Mouse (Mus musculus) thymus, postnatal 14 days (tissue): ENCODE results near the gene Ncf2.

Experiments used
- DNase-seq: peaks from one replicate; pipeline ENCODE4 v3.0.0; 2021

Gene Ncf2

DNA sequence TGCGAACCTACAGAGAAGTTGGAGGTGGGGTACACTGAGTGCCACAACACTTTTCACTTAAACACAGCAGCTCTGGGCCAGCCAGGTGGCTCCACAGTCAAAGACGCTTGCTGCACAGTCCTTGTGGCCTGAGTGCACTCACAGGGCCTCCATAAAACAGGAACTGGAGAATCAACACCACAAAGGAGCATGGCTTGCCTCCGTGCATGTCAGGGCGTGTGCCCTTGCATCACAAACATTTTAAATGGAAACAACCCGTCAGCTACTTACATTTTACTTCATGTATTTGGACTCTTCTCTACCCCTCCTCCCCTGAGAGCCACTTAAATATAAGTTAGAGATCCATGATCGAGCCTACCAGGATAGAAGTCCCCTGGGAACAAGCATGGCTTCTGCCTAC, 32.3 kb downstream of the Ncf2 start:
- no peak for DNase-seq

DNA sequence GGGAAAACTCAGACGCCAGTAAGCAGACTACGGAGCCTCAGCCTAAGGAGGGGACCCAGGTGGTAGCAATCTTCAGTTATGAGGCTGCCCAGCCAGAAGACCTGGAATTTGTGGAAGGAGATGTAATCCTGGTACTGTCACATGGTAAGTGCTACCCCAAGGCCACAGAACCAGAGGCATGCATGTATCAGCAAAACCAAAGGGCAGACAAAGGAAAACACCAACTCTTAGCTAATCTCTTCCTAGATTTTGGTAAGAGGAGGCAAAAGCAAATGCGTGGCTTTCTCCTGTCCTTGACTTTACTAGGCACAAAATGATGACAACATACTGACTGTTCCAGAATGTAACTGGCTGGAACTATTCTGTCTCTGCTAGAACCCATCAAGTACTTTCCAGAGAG, 35.1 kb downstream of the Ncf2 start:
- no peak for DNase-seq

DNA sequence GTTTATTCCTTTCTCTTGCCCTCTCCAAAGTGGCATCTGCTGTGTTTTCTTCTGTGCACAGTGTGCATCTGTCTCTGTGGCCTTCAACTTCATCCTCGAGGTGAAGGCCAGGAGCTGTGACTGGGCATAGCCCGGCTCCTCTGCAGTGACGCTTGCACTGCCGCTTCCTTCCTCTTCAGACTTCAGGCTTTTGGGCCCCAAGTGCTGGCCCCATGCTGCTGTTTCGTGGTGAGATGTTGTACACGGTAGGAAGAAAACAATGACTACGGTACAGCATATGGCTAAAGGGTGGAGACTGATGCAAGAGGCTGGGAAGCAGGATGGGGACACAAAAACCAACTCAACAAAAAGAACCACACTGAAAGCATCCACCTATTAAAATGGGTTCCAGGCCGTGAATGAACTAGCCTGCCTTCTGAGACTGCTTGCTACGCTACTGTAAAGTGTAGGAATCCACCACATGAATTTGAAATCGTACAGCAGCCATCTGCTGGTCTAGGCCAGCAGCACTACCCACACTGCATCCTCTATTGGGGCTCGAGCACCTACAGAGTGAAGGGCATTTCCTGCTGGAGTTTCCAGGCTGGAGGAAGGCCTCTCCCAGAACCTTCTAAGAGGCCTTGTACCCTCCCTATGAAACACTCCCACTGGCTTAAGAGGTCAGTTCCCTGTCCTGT, 38.2 kb downstream of the Ncf2 start:
- no peak for DNase-seq

DNA sequence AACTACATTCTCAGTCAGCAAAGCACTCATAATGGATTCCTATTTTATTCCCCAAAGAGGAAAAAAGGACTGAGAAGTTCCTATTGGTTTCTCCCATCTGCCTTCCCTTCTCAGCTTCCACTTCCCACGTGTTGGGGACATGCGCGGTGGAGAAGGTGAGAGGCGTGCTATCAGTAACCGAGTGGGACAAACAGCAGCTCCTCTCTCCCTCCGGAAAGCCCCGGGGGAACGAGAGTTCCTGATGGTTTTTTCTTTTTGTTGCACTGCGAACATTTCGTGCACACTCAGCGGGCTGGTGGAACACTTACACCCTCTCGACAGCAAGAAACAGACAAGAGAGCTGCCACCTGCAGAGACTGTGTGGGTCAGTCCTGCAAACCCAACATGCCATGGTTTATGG, 38.8 kb downstream of the Ncf2 start:
- no peak for DNase-seq

GRCm38 (mm10) chr1:152840343-152840742, 40.3 kb downstream of the Ncf2 start:
- no peak for DNase-seq

DNA sequence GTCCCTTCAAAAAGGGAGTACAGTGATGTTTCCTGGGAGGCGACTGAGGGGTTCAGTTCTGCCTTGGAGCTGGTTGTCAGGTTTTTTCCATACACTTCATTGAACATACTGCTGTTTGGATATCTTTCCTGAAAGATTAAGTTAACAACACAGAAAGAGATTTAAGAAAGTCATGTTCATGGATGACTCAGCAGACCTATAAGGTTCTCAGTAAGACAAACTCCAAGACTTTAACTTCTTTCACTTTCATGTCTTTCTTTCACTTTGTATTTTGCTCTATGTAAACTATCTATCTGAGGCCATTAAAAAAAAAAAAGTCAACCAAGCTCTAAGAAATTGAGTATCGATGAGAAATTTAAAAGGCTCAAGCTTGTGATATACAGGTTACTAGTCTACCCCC, 41.1 kb downstream of the Ncf2 start:
- no peak for DNase-seq

DNA sequence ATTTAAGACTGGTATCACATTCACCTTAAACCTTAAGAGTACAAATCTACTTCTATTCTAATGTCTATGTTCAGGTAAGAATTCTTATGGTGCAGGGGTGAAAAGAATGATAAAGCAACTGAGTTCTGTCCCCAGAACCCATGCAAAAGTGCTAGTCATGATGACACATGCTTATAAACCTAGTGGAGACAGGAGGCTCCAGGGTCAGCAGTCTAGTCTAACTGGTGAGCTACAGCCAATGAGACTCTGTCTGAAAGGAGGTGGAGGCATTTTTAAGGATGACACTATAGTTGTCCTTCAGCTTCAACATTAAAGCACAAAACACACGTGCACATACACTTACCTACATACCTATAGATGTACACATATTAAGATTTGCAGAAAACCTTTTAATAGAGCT, 44.6 kb downstream of the Ncf2 start:
- no peak for DNase-seq

GRCm38 (mm10) chr1:152845211-152845730, 45.3 kb downstream of the Ncf2 start:
- DNase-seq, result no peak

- DNase-seq, result no peak
These were observed 46.9 kb downstream of the Ncf2 start for GRCm38 (mm10) chr1:152846856-152847255.

DNA sequence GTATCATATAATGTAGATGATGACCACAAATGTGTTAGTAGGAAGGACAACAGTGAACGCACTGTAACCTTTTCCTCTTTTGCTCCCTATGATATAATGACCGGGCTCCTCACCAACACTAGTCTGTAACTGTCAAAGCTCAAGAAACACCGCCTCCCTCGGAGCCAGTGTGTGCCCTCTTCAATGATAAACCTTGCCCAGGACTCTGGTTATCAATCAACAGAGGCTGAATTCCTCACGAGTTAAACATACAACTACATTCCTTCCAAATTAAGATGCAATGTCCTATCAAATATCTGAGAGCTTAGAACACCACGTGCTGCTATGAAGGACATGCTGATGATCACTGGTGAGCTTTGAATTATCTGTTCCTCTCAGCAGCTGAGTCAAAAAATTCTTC, 69.9 kb downstream of the Ncf2 start:
- no peak for DNase-seq

DNA sequence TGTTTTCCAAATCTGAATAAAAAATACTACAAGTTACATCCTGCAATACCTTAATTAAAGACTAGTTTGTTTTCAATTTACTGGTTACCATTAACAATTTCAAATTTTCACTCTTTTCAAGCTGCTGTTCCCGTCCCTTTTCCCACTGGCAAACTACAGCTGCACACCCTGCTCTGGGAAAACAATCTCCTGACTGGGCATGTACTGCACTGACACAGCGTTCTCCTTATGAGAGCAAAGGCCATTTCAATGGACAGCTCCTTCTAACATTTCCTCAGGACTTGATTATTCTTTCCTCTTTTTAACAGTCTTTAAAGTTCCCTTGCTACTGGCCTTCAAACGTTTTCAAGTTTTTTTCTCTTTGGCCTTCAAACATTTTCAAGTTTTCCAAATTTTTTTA, 71.0 kb downstream of the Ncf2 start:
- no peak for DNase-seq
